Mouse (Mus musculus): ENCODE results near the gene Insl6.

- TF ChIP-seq POLR2A (IDR thresholded peaks at IDR 0.05; ENCODE audit: control insufficient read depth, extremely low read depth, insufficient read depth, low read length, poor library complexity), result no peak
- TF ChIP-seq CTCF (IDR thresholded peaks at IDR 0.05; ENCODE audit: borderline replicate concordance, control insufficient read depth, extremely low read depth, insufficient read depth, low read length, poor library complexity), result no peak
These were observed 46.3 kb upstream of the Insl6 start for GRCm38 (mm10) chr19:29371284-29372081.
